Mouse (Mus musculus) hindbrain, embryonic 16.5 days (tissue): Measurements from ENCODE around the gene Cdk2. TPM values are rescaled to one million over a fixed set of nuclear protein-coding genes. Genes with fewer than 3 reads are reported as not detected.

Source experiments
- ATAC-seq: fragments of 200-750 bp; cut with Nextera tagmentation; 2 replicates; pipeline ENCODE4 v1.8.0; 2017; ENCODE audit warnings: moderate TSS enrichment, moderate library complexity
- H3K27ac ChIP-seq: fragments of 300-500 bp; sonication (generic); 2 replicates; pipeline ENCODE4 v1.5.1; 2014; ENCODE audit warnings: low read depth, mild to moderate bottlenecking, control low read depth, low read length, moderate library complexity
- H3K27me3 ChIP-seq: fragments of 300-500 bp; sonication (generic); replicated peaks from 2 replicates; pipeline ENCODE4 v1.6.1; 2014; ENCODE audit warnings: low read length; ENCODE audit not compliant: control insufficient read depth, insufficient read depth
- H3K36me3 ChIP-seq: fragments of 300-500 bp; sonication (generic); 2 replicates; pipeline ENCODE4 v1.6.1; 2014; ENCODE audit warnings: mild to moderate bottlenecking, low read length, moderate library complexity, mixed read lengths; ENCODE audit not compliant: control insufficient read depth, insufficient read depth
- H3K4me1 ChIP-seq: fragments of 300-500 bp; sonication (generic); 2 replicates; pipeline ENCODE4 v1.6.1; 2014; ENCODE audit warnings: low read depth, low read length; ENCODE audit not compliant: control insufficient read depth, insufficient read depth
- H3K4me2 ChIP-seq: fragments of 300-500 bp; sonication (generic); 2 replicates; pipeline ENCODE4 v1.6.1; 2014; ENCODE audit warnings: mild to moderate bottlenecking, low read length, control low read depth, moderate library complexity
- H3K4me3 ChIP-seq: fragments of 300-500 bp; sonication (generic); 2 replicates; pipeline ENCODE4 v1.5.1; 2014; ENCODE audit warnings: mild to moderate bottlenecking, low read length, control low read depth, moderate library complexity
- H3K9ac ChIP-seq: fragments of 300-500 bp; sonication (generic); 2 replicates; pipeline ENCODE4 v1.6.1; 2014; ENCODE audit warnings: low read depth, mild to moderate bottlenecking, control low read depth, low read length, moderate library complexity
- H3K9me3 ChIP-seq: fragments of 300-500 bp; sonication (generic); 2 replicates; pipeline ENCODE4 v1.6.1; 2014; ENCODE audit warnings: mild to moderate bottlenecking, low read length, moderate library complexity; ENCODE audit not compliant: control insufficient read depth
- WGBS: fragments of 180-500 bp; shearing (Covaris S2); extraction: QIAGEN DNeasy Blood & Tissue Kit; methylation state at CpG from one replicate; pipeline ENCODE4 v1.1.7; 2014; 5-methylcytosine and 5-hydroxymethylcytosine counted together
- polyA plus RNA-seq: library from polyadenylated mRNA; unstranded; fragments of >200 nt; fragmentation: Nextera tagmentation; extraction: Ambion mirVana; gene quantifications from 2 replicates; pipeline ENCODE4 v1.2.1, GENCODE M21; 2015

Gene Cdk2
- polyA plus RNA-seq, 1 experiment from 2014 or later: 18.3 TPM

- Histone ChIP-seq H3K4me1 (peaks cover 5% of the 10 kb centered on the region), H3K36me3 (no peaks in the 10 kb centered on the region), H3K27ac (no peak overlapping the region), H3K9ac (no peak overlapping the region), H3K4me2 (no peak overlapping the region), H3K9me3 (no peaks in the 10 kb centered on the region), H3K4me3 (no peak overlapping the region), H3K27me3 (no peaks in the 10 kb centered on the region)
- 87% methylated on average over 3 of the region's 3 CpGs for WGBS
- no peak for ATAC-seq
These were observed 39.5 kb downstream of the Cdk2 start for GRCm38 (mm10) chr10:128665307-128665706.

GRCm38 (mm10) chr10:128664808-128665207 is 40.0 kb downstream of the Cdk2 start:
- 74% methylated on average over 3 of the region's 3 CpGs for WGBS
- ATAC-seq: no peak

GRCm38 (mm10) chr10:128663441-128664220 is 41.2 kb downstream of the Cdk2 start:
- 71% methylated on average over 5 of the region's 5 CpGs for WGBS
- no peak overlapping the region for H3K4me3 ChIP-seq
- no peak for ATAC-seq

More at GRCm38 (mm10) chr10:128664808-128665207, 40.0 kb downstream of the Cdk2 start:
- Histone ChIP-seq H3K36me3 (no peaks in the 10 kb centered on the region), H3K9me3 (no peaks in the 10 kb centered on the region), H3K4me3 (no peak overlapping the region), H3K27ac (no peak overlapping the region), H3K4me1 (peaks cover 5% of the 10 kb centered on the region), H3K27me3 (no peaks in the 10 kb centered on the region), H3K4me2 (no peak overlapping the region), H3K9ac (no peak overlapping the region)

GRCm38 (mm10) chr10:128662465-128662864 is 42.4 kb downstream of the Cdk2 start:
- no peaks in the 10 kb centered on the region for H3K36me3 ChIP-seq
- no peaks in the 10 kb centered on the region for H3K4me1 ChIP-seq
- H3K27me3 ChIP-seq: no peaks in the 10 kb centered on the region
- H3K4me3 ChIP-seq: no peak overlapping the region
- no peak overlapping the region for H3K4me2 ChIP-seq
- H3K9me3 ChIP-seq: no peaks in the 10 kb centered on the region
- no peak overlapping the region for H3K27ac ChIP-seq
- no peak overlapping the region for H3K9ac ChIP-seq
- no peak for ATAC-seq

More at GRCm38 (mm10) chr10:128663441-128664220, 41.2 kb downstream of the Cdk2 start:
- H3K27me3 ChIP-seq: no peaks in the 10 kb centered on the region
- H3K4me2 ChIP-seq: no peak overlapping the region
- no peak overlapping the region for H3K9ac ChIP-seq
- no peaks in the 10 kb centered on the region for H3K36me3 ChIP-seq
- no peaks in the 10 kb centered on the region for H3K9me3 ChIP-seq
- peaks cover 5% of the 10 kb centered on the region for H3K4me1 ChIP-seq
- H3K27ac ChIP-seq: no peak overlapping the region

- Histone ChIP-seq H3K4me3 (no peak overlapping the region), H3K9ac (no peak overlapping the region), H3K27ac (no peak overlapping the region), H3K36me3 (no peaks in the 10 kb centered on the region), H3K4me1 (no peaks in the 10 kb centered on the region), H3K27me3 (no peaks in the 10 kb centered on the region), H3K9me3 (no peaks in the 10 kb centered on the region), H3K4me2 (no peak overlapping the region)
- 41% methylated on average over 9 of the region's 9 CpGs for WGBS
- ATAC-seq: no peak
These were observed 45.3 kb downstream of the Cdk2 start for GRCm38 (mm10) chr10:128659490-128659889.

- Histone ChIP-seq H3K4me1 (no peaks in the 10 kb centered on the region), H3K36me3 (no peaks in the 10 kb centered on the region), H3K27me3 (no peaks in the 10 kb centered on the region), H3K4me2 (no peak overlapping the region), H3K9ac (no peak overlapping the region), H3K4me3 (no peak overlapping the region), H3K9me3 (no peaks in the 10 kb centered on the region), H3K27ac (no peak overlapping the region)
- WGBS: 53% methylated on average over 9 of the region's 9 CpGs
- ATAC-seq: no peak
These were observed 47.0 kb downstream of the Cdk2 start for GRCm38 (mm10) chr10:128657844-128658243.

GRCm38 (mm10) chr10:128656731-128657130 is 48.1 kb downstream of the Cdk2 start:
- H3K4me3 ChIP-seq: no peak overlapping the region
- no peak overlapping the region for H3K27ac ChIP-seq
- whole genome bisulfite sequencing: 97% methylated on average over 1 of the region's 1 CpGs
- H3K9me3 ChIP-seq: no peaks in the 10 kb centered on the region
- H3K4me1 ChIP-seq: no peaks in the 10 kb centered on the region
- no peaks in the 10 kb centered on the region for H3K27me3 ChIP-seq
- H3K9ac ChIP-seq: no peak overlapping the region
- no peak overlapping the region for H3K4me2 ChIP-seq
- no peak for ATAC-seq
- no peaks in the 10 kb centered on the region for H3K36me3 ChIP-seq

- no peaks in the 10 kb centered on the region for H3K27me3 ChIP-seq
- no peak overlapping the region for H3K4me2 ChIP-seq
- no peak for ATAC-seq
- H3K9ac ChIP-seq: no peak overlapping the region
- H3K4me3 ChIP-seq: no peak overlapping the region
- no peaks in the 10 kb centered on the region for H3K36me3 ChIP-seq
- no peaks in the 10 kb centered on the region for H3K4me1 ChIP-seq
- no peaks in the 10 kb centered on the region for H3K9me3 ChIP-seq
- no peak overlapping the region for H3K27ac ChIP-seq
- WGBS: 88% methylated on average over 3 of the region's 3 CpGs
These were observed 49.6 kb downstream of the Cdk2 start for GRCm38 (mm10) chr10:128655254-128655653.

GRCm38 (mm10) chr10:128653866-128654265 is 51.0 kb downstream of the Cdk2 start:
- H3K9me3 ChIP-seq: no peaks in the 10 kb centered on the region
- no peak overlapping the region for H3K4me2 ChIP-seq
- no peak overlapping the region for H3K27ac ChIP-seq
- no peak overlapping the region for H3K4me3 ChIP-seq
- no peaks in the 10 kb centered on the region for H3K4me1 ChIP-seq
- no peaks in the 10 kb centered on the region for H3K27me3 ChIP-seq
- WGBS: 82% methylated on average over 4 of the region's 4 CpGs
- no peak for ATAC-seq
- H3K36me3 ChIP-seq: no peaks in the 10 kb centered on the region
- no peak overlapping the region for H3K9ac ChIP-seq
